Mouse (Mus musculus) thymus, adult 2 months (tissue): ENCODE data around the gene Skp2. TPM values are rescaled to one million over a fixed set of nuclear protein-coding genes. Genes with fewer than 3 reads are reported as not detected.
"Not testable (repeated sequence)": the region's sequence is repeated elsewhere in the genome, so short reads cannot be mapped to it uniquely, and the experiment has no call there.

ENCODE experiments used
- DNase-seq: peaks from one replicate; pipeline ENCODE4 v3.0.0; 2021
- H3K27ac ChIP-seq: fragments of 200-500 bp; 2 replicates; pipeline ENCODE4 v1.5.1; 2012; ENCODE audit warnings: low read length, control low read depth; ENCODE audit not compliant: control insufficient read depth, insufficient read depth
- H3K27me3 ChIP-seq: fragments of 200-500 bp; 2 replicates; pipeline ENCODE4 v1.6.1; 2012; ENCODE audit warnings: mild to moderate bottlenecking, low read length, moderate library complexity, mixed read lengths; ENCODE audit not compliant: control insufficient read depth, insufficient read depth
- H3K36me3 ChIP-seq: fragments of 200-500 bp; 2 replicates; pipeline ENCODE4 v1.6.1; 2012; ENCODE audit warnings: mild to moderate bottlenecking, low read length, moderate library complexity; ENCODE audit not compliant: control insufficient read depth, insufficient read depth
- H3K4me1 ChIP-seq: fragments of 200-500 bp; replicated peaks from 2 replicates; pipeline ENCODE4 v1.6.1; 2012; ENCODE audit warnings: low read length; ENCODE audit not compliant: control insufficient read depth, insufficient read depth
- H3K4me3 ChIP-seq: fragments of 200-500 bp; 2 replicates; pipeline ENCODE4 v1.5.1; 2012; ENCODE audit warnings: mild to moderate bottlenecking, low read length, control low read depth, moderate library complexity; ENCODE audit not compliant: control insufficient read depth, insufficient read depth
- CTCF ChIP-seq: fragments of 200-500 bp; IDR thresholded peaks from 2 replicates; pipeline ENCODE4 v1.5.1; 2012; ENCODE audit warnings: mild to moderate bottlenecking, control low read depth, low read length, moderate library complexity, borderline replicate concordance; ENCODE audit not compliant: control insufficient read depth, poor library complexity, insufficient read depth; ENCODE audit errors: extremely low read depth
- POLR2A ChIP-seq: fragments of 200-500 bp; IDR thresholded peaks from 2 replicates; pipeline ENCODE4 v1.6.1; 2012; ENCODE audit warnings: mild to moderate bottlenecking, low read length, control low read depth, moderate library complexity; ENCODE audit not compliant: control insufficient read depth, poor library complexity, insufficient read depth; ENCODE audit errors: extremely low read depth
- WGBS: fragments of 180-500 bp; shearing (Covaris S2); methylation state at CpG from one replicate; pipeline ENCODE4 v1.1.7; 2018; 5-methylcytosine and 5-hydroxymethylcytosine counted together
- polyA plus RNA-seq: library from polyadenylated mRNA; depleted of rRNA; stranded (reverse); fragments of >200 nt; gene quantifications from 2 replicates; pipeline ENCODE4 v1.2.3, GENCODE M21; 2012; rRNA removed

Skp2 gene
- 11.5 and 14.2 TPM in 2 replicates for polyA plus RNA-seq

DNA sequence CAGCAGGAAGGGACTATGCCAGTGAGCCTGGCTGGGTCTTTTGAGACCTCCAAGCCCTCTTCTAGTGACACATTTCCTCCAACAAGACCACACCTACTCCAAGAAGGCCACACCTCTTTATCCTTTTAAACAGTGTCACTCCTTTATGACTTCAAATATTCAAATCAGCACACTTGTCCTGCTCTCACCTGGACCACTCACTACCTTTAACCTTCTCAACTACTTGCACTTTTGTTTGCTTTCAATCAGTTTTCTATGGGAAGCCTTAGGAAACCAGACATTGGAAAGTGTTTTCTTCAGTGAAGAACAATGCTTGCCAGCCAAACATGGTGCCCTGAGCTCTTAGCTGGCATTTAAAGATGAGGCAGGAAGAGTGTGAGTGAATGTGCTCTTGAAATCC, at the start of gene Skp2:
Gene Skp2 (minus strand): TSS at position 101 of the 400 bp plus-strand sequence.
- H3K4me1 ChIP-seq, result no peaks in the 10 kb centered on the region
- no peak for TF ChIP-seq POLR2A
- no peak for TF ChIP-seq CTCF
- no peak within 1 kb of the TSS for H3K27ac ChIP-seq
- H3K36me3 ChIP-seq, result peaks cover 20% of the 10 kb centered on the region
- H3K27me3 ChIP-seq, result no peaks in the 10 kb centered on the region
- no peak for DNase-seq
- no peak within 1 kb of the TSS for H3K4me3 ChIP-seq

DNA sequence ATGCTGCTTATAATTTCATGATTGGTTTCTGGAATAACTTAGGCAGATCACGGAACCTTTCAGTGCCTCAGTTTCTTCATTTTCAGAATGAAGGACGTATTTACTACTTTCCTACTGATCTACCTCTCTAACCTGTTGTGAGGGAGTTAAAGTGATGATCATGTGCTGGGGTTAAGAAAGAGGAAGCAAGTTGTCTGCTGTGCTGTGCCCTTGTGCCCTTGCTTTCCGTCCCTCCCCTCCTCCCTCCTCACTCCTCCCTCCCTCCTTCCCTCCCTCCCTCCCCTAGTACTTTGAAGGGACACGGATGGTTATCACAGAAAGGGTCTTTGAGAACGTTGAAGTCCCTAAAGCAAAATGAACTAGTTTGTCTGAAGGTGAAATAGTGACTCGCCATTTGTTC, 43.2 kb upstream of the Skp2 start:
- Histone ChIP-seq H3K27ac (no peak overlapping the region), H3K4me3 (no peak overlapping the region), H3K36me3 (0 out of 2 replicates have a peak, but pooled peaks cover 6% of the 10 kb centered on the region), H3K4me1 (no peaks in the 10 kb centered on the region), H3K27me3 (no peaks in the 10 kb centered on the region)
- no peak for DNase-seq
- 54% methylated on average over 6 of the region's 6 CpGs for WGBS
- TF ChIP-seq CTCF (no peak), POLR2A (no peak)

DNA sequence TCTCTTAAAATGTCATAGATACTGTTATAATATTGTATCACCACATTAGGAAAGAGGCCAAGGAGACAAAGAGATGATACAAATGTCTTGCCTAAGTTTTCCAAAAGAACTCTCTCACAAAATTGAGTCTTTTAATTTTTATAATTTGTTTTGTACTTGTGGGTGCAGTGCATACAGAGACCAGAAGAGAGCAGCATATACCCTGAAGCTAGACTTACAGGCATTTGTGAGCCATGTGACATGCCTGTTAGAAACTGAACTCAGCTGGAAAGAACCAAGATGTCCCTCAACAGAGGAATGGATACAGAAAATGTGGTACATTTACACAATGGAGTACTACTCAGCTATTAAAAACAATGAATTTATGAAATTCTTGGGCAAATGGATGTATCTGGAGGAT, 37.5 kb upstream of the Skp2 start:
- H3K36me3 ChIP-seq, DNase-seq: not testable (repeated sequence)

DNA sequence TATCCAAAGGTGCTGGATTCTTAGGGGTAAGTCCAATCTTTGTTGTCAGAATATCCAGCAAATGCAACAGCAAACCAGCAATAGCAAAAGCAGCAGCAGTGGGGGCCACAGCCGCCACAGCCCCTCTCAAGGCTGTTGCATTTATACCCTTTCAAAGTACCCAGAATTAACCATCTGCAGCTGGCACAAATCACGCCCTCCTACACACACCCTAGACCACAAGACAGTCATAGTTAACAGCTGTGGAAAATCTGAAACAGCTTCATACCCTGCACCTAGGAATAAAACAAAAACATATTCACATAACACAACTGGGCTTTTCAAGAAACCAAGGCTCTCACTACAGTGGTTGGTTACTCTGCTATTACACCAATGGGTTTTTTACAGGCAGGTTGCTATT, 34.6 kb upstream of the Skp2 start:
- 33% methylated on average over 2 of the region's 2 CpGs for WGBS
- TF ChIP-seq POLR2A (no peak), CTCF (no peak)
- no peaks in the 10 kb centered on the region for H3K4me1 ChIP-seq
- H3K4me3 ChIP-seq, result no peak overlapping the region
- H3K27me3 ChIP-seq, result no peaks in the 10 kb centered on the region
- no peak for DNase-seq
- H3K27ac ChIP-seq, result no peak overlapping the region
- H3K36me3 ChIP-seq, result 0 out of 2 replicates have a peak, but pooled peaks cover 1% of the 10 kb centered on the region

More for the DNA sequence above, 37.5 kb upstream of the Skp2 start:
- not testable (repeated sequence) for H3K4me3 ChIP-seq, H3K4me1 ChIP-seq, H3K27me3 ChIP-seq, H3K27ac ChIP-seq

DNA sequence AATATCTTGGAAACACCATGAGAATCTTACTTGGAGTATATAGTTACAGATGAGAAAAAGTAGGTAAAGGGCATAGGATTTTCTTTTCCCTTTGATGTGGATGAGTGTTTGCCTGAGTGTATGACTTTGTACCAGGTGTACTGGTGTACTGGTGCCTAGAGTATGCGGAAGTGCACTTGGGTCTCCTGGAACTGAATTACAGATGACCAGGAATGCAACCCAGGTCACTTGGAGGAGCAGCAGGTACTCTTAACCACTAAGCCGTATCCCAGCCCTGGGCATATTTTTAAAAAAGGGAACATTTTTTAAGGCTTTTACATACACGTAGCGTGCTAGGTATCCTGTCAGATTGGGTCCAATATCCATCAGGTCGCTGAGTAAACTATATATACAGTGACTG, 28.8 kb upstream of the Skp2 start:
- Histone ChIP-seq H3K27me3 (no peaks in the 10 kb centered on the region), H3K4me1 (no peaks in the 10 kb centered on the region), H3K36me3 (peaks cover 2% of the 10 kb centered on the region), H3K4me3 (no peak overlapping the region), H3K27ac (no peak overlapping the region)
- no peak for DNase-seq
- WGBS, result 95% methylated on average over 5 of the region's 5 CpGs
- TF ChIP-seq POLR2A (no peak), CTCF (no peak)

DNA sequence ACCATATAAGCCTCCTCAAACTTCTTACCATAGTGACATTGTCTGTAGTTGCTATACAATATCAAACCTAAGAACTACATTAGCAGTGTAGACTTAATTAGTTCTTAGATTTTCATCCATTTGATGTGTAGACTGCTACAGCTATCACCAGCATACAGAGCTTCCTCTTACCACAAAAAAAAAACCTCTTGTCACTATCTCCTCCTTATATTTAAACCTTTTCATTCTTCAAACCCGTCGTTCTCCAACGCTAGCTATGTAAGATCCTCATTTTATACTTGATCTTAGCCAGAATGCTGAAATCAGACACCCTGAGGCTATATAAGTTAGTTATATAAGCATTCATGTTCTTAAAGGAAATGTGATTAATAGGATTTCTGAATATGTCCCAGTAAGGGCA, 21.8 kb upstream of the Skp2 start:
- TF ChIP-seq POLR2A (no peak), CTCF (no peak)
- 89% methylated on average over 3 of the region's 3 CpGs for WGBS
- H3K36me3 ChIP-seq, result peaks cover 12% of the 10 kb centered on the region

DNA sequence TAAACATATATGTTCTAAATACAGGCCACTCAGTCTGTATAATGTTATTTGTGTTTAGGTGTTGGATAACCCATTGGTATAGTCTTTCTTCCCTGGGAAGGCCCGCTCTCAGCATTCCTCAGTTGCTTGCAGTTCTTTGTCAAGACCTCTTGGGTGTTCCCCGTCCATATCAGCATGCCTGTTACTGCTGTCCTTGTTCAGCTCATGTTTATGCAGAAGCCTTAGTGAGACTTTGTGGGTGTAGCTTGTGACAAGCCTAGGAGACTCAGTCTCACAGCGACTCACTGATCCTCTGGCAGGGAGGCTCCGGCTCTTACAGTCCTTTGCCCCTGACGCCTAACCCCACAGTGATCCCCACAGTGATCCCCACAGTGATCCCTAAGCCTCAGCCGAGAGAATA, 8.9 kb upstream of the Skp2 start:
- Histone ChIP-seq H3K27ac (no peak overlapping the region), H3K36me3 (peaks cover 3% of the 10 kb centered on the region; the same call in 1 of the 2 replicates), H3K4me1 (no peaks in the 10 kb centered on the region), H3K4me3 (no peak overlapping the region), H3K27me3 (no peaks in the 10 kb centered on the region)
- no peak for DNase-seq
- no peak for TF ChIP-seq CTCF
- 95% methylated on average over 6 of the region's 6 CpGs for WGBS

More for the DNA sequence above, 21.8 kb upstream of the Skp2 start:
- no peaks in the 10 kb centered on the region for H3K27me3 ChIP-seq
- no peak for DNase-seq
- no peak overlapping the region for H3K4me3 ChIP-seq
- no peaks in the 10 kb centered on the region for H3K4me1 ChIP-seq
- no peak overlapping the region for H3K27ac ChIP-seq
